7 mouse cellular contexts compared by ENCODE assay signal in genomic region chr4:126532292-126532691, GRCm38 (mm10). TPM values are rescaled to one million over a fixed set of nuclear protein-coding genes. Genes with fewer than 3 reads are reported as not detected.
A peak's percentile ranks its signal among the peaks of the same experiment; 100 is the strongest.
DNase-seq lines count a peak whose midpoint lies in the region; ATAC-seq and TF ChIP-seq lines count a peak whose summit lies in the region.

No protein-coding gene starts in this region.

- no peaks in the 10 kb centered on the region for H3K36me3 ChIP-seq in lung, postnatal 0 days (ENCODE audit: insufficient read depth, low read length)
- H3K36me3 ChIP-seq in forebrain, embryonic 15.5 days = no peaks in the 10 kb centered on the region
- no peaks in the 10 kb centered on the region for H3K36me3 ChIP-seq in limb, embryonic 13.5 days
- no peaks in the 10 kb centered on the region for H3K36me3 ChIP-seq in stomach, embryonic 14.5 days (ENCODE audit: control insufficient read depth, insufficient read depth, low read length)

- no peak for TF ChIP-seq CTCF in lung, postnatal 0 days (IDR thresholded peaks at IDR 0.05)

- peak overlapping the region; percentile 83 for H3K4me3 ChIP-seq in lung, postnatal 0 days (ENCODE audit: low read depth, low read length)
- peak overlapping the region; percentile 89 for H3K4me3 ChIP-seq in forebrain, embryonic 15.5 days
- peak overlapping the region; percentile 91 for H3K4me3 ChIP-seq in limb, embryonic 13.5 days
- peak overlapping the region; percentile 90 for H3K4me3 ChIP-seq in stomach, embryonic 14.5 days (ENCODE audit: low read depth, low read length)

- peak overlapping the region; percentile 91 for H3K4me2 ChIP-seq in lung, postnatal 0 days (replicated peaks; ENCODE audit: low read depth, low read length)
- peak overlapping the region; percentile 88 for H3K4me2 ChIP-seq in forebrain, embryonic 15.5 days (replicated peaks)
- peak overlapping the region; percentile 90 for H3K4me2 ChIP-seq in limb, embryonic 13.5 days (replicated peaks)
- H3K4me2 ChIP-seq in stomach, embryonic 14.5 days (replicated peaks; ENCODE audit: low read depth, low read length) = peak overlapping the region; percentile 92

- no peak for TF ChIP-seq EP300 in lung, postnatal 0 days (IDR thresholded peaks at IDR 0.05)

- no peak for ATAC-seq in lung, postnatal 0 days
- ATAC-seq in forebrain, embryonic 15.5 days (replicated peaks) = no peak
- ATAC-seq in limb, embryonic 13.5 days (ENCODE audit: low FRiP score, low read depth) = no peak
- no peak for ATAC-seq in stomach, embryonic 14.5 days (ENCODE audit: insufficient number of reproducible peaks, insufficient read depth, low FRiP score, low read depth)

- peak overlapping the region; percentile 82; the same call in 1 of the 2 replicates for H3K27ac ChIP-seq in lung, postnatal 0 days (ENCODE audit: low read length)
- no peak overlapping the region for H3K27ac ChIP-seq in forebrain, embryonic 15.5 days (replicated peaks)
- H3K27ac ChIP-seq in limb, embryonic 13.5 days = no peak overlapping the region
- H3K27ac ChIP-seq in stomach, embryonic 14.5 days (ENCODE audit: low read length) = no peak overlapping the region

- WGBS in lung, postnatal 0 days = 36% methylated on average over 5 of the region's 5 CpGs
- WGBS in forebrain, embryonic 15.5 days = 27% methylated on average over 5 of the region's 5 CpGs
- 35% methylated on average over 5 of the region's 5 CpGs for WGBS in limb, embryonic 13.5 days
- WGBS in stomach, embryonic 14.5 days = 47% methylated on average over 5 of the region's 5 CpGs

- H3K9ac ChIP-seq in lung, postnatal 0 days (replicated peaks; ENCODE audit: low read depth) = peak overlapping the region; percentile 74
- peak overlapping the region; percentile 92 for H3K9ac ChIP-seq in forebrain, embryonic 15.5 days (replicated peaks)
- peak overlapping the region; percentile 87 for H3K9ac ChIP-seq in limb, embryonic 13.5 days
- H3K9ac ChIP-seq in stomach, embryonic 14.5 days (replicated peaks; ENCODE audit: low read depth, low read length) = peak overlapping the region; percentile 83; the same call in 1 of the 2 replicates

- H3K9me3 ChIP-seq in lung, postnatal 0 days (ENCODE audit: low read length) = no peaks in the 10 kb centered on the region
- no peaks in the 10 kb centered on the region for H3K9me3 ChIP-seq in forebrain, embryonic 15.5 days
- H3K9me3 ChIP-seq in limb, embryonic 13.5 days = no peaks in the 10 kb centered on the region
- H3K9me3 ChIP-seq in stomach, embryonic 14.5 days (ENCODE audit: control insufficient read depth, low read depth, low read length) = no peaks in the 10 kb centered on the region

- DNase-seq in lung, postnatal 0 days (ENCODE audit: low spot score) = no peak
- DNase-seq in lung, adult 18-20 months = no peak
- DNase-seq in ovary, postnatal 36 days (ENCODE audit: low spot score) = no peak
- DNase-seq in right cerebral cortex, adult 18-20 months = no peak

- peaks cover 4% of the 10 kb centered on the region; the same call in 1 of the 2 replicates for H3K4me1 ChIP-seq in lung, postnatal 0 days (ENCODE audit: insufficient read depth, low read depth, low read length)
- peaks cover 20% of the 10 kb centered on the region for H3K4me1 ChIP-seq in forebrain, embryonic 15.5 days
- H3K4me1 ChIP-seq in limb, embryonic 13.5 days = peaks cover 8% of the 10 kb centered on the region
- H3K4me1 ChIP-seq in stomach, embryonic 14.5 days (ENCODE audit: control insufficient read depth, insufficient read depth, low read length) = no peaks in the 10 kb centered on the region; the same call in 1 of the 2 replicates

- H3K27me3 ChIP-seq in lung, postnatal 0 days (replicated peaks; ENCODE audit: insufficient read depth, low read length) = no peaks in the 10 kb centered on the region
- H3K27me3 ChIP-seq in forebrain, embryonic 15.5 days = no peaks in the 10 kb centered on the region
- H3K27me3 ChIP-seq in limb, embryonic 13.5 days = peaks cover 4% of the 10 kb centered on the region; the same call in 1 of the 2 replicates
- H3K27me3 ChIP-seq in stomach, embryonic 14.5 days (ENCODE audit: control insufficient read depth, insufficient read depth, low read length) = no peaks in the 10 kb centered on the region

RNA-seq across cellular contexts. Expression of gene Ago4, which starts 1.0 kb away (rescaled TPM):
- polyA plus RNA-seq in lung, postnatal 0 days (2015; fragmentation: Nextera tagmentation; extraction: Ambion mirVana) = 5.6 and 6.1 TPM in 2 replicates
- 8.6 and 10.2 TPM in 2 replicates for polyA plus RNA-seq in forebrain, embryonic 15.5 days (2015; fragmentation: Nextera tagmentation; extraction: Ambion mirVana)
- polyA plus RNA-seq in limb, embryonic 13.5 days (2015; fragmentation: Nextera tagmentation; extraction: Ambion mirVana) = 2.9 and 3.1 TPM in 2 replicates
- polyA plus RNA-seq in stomach, embryonic 14.5 days (2014; fragmentation: Nextera tagmentation; extraction: Ambion mirVana) = 2.4 and 3.3 TPM in 2 replicates

RNA-seq across cellular contexts. Expression of gene Clspn, which starts 24.4 kb away (rescaled TPM):
- 3.2 and 3.5 TPM in 2 replicates for polyA plus RNA-seq in lung, postnatal 0 days (2015; fragmentation: Nextera tagmentation; extraction: Ambion mirVana)
- polyA plus RNA-seq in forebrain, embryonic 15.5 days (2015; fragmentation: Nextera tagmentation; extraction: Ambion mirVana) = 19.3 and 21.5 TPM in 2 replicates
- 44.0 and 46.3 TPM in 2 replicates for polyA plus RNA-seq in limb, embryonic 13.5 days (2015; fragmentation: Nextera tagmentation; extraction: Ambion mirVana)
- polyA plus RNA-seq in stomach, embryonic 14.5 days (2014; fragmentation: Nextera tagmentation; extraction: Ambion mirVana) = 41.2 and 49.4 TPM in 2 replicates
